Mouse (Mus musculus) thymus, postnatal 25 days (tissue): ENCODE results near the gene Clybl.

Experiments used
- DNase-seq: peaks from one replicate; pipeline ENCODE4 v3.0.0; 2022

Clybl gene

DNA sequence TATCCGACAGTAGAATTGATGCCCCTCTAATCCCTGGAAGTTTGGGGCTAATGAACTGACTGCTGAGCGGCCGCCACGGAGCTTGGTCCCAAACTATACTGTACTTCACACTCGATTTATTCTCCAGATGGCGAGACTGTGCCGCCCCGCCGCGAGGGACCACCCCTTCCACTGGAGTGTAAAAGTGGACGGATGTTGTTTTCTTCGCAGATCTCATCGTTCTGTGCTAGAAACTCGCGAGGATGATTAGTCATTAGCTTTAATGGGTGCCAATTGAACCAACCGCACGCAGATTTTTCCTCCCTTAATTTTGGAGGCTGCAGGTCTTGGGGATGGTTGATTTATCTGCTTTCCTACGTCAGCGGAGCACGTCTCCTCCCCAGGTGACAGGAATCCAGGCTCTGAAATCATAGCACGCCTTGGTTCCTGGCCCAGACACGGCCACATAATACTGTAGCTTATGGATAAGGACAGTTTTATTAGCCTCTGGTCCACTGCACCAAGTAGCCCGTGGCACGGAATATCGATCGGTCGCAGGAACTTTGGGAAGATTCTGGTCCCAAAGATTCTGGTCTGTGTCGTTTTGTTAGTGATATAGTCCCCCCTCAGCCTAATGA is 185.9 kb downstream of the Clybl start:
- DNase-seq = no peak

- no peak for DNase-seq
Observed at GRCm38 (mm10) chr14:122367882-122368418, 186.4 kb downstream of the Clybl start.

GRCm38 (mm10) chr14:122368501-122368900 is 187.0 kb downstream of the Clybl start:
- DNase-seq = no peak

DNA sequence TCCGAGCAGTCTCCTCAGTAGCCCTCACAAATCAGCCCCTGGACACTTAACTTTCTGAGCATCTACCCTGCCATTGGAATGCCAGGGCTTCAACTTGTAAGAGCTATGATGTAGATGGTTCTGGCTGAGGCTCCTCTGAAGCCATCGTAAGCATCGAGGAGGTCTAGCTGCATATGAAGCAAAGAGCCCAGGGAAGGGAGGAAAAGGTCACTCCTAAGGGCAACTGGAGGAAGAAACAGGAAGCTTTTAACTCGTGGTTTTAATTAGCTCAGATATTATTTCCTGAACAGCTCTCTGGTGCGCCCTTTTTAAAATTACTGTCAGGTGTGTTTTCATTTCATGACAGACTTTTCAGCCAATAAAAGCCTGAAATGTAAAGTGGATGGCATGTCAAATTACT is 190.5 kb downstream of the Clybl start:
- no peak for DNase-seq

GRCm38 (mm10) chr14:122373458-122373857 is 192.0 kb downstream of the Clybl start:
- no peak for DNase-seq

- DNase-seq = no peak
Observed at GRCm38 (mm10) chr14:122374285-122374997, 192.9 kb downstream of the Clybl start.

- no peak for DNase-seq
Observed at GRCm38 (mm10) chr14:122375070-122375811, 193.7 kb downstream of the Clybl start.

GRCm38 (mm10) chr14:122376482-122377143 is 195.1 kb downstream of the Clybl start:
- DNase-seq = no peak

DNA sequence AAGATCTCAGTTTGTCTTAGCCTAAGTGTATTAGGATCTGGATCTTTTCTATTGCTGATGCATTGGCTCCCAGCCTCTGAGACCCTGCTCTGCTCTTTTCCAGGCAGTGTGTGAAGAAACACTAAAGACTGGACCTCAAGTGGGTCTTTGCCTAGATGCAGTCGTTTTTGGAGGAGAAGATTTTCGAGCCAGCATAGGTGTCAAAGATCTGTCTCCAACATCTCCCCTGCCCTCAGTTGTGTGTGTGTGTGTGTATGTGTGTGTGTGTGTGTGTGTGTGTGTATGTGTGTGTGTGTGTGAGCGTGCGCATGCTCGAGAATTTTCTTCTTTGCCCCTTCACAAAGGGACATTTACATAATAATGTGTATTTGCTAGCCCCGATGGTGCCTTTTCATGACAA is 196.2 kb downstream of the Clybl start:
- no peak for DNase-seq

DNA sequence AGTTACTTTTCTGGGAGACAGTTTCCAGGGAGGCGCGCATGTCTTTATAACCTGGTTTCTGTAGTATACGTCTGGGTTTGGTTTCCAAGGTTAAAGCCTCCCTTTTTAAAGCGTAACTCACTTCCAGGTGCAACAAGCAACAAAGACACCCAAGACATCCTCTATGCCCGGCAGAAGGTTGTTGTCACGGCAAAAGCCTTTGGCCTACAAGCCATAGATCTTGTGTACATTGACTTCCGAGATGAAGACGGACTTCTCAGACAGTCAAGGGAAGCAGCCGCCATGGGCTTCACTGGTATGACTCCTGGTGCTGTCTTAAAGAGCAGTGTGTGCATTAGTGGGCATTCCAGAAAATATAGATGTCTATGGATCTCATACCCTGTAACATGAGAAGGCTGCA is 197.6 kb downstream of the Clybl start:
- DNase-seq = no peak

DNA sequence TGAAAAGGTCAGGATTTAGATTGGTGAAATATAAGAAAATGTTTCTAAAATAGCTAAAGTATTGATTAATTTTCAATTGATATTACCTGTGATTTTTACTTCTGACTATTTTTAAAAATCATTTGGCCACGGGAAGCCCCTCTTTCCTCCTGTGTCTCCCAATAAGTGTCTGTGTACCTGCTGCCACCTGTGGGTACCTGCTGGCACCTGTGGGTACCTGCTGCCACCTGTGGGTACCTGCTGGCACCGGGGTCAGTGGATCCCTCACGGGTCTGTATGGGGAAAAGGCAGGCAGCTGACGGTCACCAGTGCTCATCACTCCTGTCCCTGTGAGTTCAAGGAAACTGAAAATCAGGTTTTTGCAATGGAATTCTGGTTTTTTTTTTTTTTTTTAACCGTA is 198.5 kb downstream of the Clybl start:
- DNase-seq = no peak

DNA sequence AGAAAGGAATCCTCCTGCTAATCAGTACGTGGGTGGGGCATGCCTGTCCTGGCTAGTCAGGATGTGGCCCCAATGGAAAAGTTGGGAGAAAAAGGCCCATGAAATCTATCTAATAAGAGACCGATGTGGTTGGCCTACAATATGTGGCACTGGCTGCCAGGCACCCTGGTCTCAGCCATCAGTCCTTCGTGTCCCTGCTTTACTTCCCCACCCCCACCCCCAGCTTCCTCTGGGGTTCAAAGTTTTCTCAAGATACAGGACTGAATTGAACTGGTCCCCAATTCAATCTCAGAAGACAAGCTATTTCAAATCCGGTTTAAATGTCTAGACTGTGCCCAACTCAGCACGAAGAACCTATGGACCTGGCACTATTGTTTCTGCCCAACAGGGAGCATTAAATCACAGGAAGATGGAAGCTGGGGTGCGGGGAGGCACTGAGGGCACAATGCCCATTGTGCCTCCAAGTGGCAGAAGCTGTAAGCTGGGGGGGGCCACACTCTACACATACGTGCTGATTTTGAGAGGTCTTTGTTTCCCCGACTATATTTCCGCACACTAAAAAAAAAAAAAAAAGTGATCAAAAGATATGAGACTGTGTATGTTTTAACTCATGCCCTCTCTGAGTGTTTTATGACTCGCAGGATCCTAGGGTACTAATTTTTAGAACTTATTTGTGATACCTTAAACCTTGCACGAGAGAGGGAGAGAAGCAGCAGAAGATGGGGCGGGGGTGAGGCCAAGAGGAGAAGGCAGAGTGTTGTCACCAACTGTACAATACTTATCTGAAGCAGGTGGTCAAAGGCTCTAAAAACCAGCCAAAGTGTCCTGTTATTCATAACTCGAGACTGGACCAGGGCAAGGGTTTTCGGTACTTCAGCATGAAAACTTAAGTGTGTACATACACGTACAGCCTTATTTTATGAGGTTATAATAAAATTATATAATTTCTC is 199.7 kb downstream of the Clybl start:
- no peak for DNase-seq

- no peak for DNase-seq
Observed at GRCm38 (mm10) chr14:122382281-122382680, 200.8 kb downstream of the Clybl start.

DNA sequence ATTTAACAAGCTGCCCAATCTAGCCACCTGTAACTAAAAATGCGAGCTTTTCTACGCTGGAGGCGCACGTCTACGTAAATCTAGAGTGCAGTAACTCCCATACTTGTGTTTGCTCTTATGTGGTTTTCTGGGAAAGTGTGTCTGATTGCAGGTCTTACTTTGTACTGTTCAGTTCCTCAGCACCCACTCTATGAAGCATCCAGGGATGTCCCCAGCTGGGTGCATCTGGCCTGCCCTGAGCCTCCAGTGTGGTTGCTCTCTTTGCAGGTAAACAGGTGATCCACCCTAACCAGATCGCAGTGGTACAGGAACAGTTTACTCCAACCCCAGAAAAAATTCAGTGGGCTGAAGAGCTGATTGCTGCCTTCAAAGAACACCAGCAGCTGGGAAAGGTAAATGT is 202.4 kb downstream of the Clybl start:
- DNase-seq = no peak

DNA sequence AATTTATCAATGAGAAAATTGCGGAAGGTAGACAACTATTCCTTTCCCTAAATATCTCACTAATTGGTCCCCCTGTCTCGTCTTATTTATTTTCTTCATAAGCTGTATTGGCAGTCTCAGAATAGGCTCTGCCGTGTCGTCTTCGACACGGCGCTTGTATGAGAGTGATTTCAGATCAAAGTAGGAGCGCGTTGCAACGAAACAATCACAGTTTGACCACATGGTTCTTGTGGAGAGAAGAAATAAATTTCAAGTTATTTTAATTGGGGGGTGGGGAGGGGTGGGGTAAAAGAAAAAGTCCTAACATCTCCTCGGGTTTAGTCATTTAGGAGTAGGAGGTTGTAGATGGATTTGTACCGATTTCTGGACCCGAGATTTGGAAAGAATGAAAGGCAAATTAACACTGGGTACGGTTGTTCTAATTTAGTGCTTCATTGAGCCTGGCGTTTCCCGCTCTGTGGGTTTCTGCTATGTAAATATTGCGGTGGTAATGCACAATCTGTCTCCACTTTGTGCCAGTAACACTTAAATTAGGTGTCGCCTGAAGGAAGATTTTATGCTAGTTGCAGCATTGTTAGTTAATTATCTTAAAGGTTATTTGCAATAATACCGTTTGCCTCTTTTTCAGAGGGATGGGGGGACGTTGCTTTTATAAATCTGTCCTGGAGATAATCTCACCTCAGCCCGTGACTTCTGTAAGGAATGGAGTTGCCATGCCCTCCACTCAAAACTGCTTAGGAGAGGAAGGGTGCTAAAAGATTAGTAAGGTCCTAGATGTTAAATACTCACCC is 203.1 kb downstream of the Clybl start:
- no peak for DNase-seq

DNA sequence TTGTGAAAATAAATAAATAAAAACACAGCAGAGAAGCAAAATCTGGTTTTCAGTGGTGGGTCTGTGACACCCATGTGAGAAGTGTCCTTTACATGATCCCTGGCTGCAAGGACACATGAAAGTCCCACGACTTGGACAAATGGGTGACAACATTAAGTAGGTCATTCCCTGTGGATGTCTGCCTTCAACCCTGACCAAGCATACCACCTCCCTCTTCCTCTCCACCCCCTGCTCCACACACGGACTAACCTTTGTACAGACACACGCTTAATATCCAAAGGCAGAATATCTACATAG is 203.7 kb downstream of the Clybl start:
- DNase-seq = no peak

DNA sequence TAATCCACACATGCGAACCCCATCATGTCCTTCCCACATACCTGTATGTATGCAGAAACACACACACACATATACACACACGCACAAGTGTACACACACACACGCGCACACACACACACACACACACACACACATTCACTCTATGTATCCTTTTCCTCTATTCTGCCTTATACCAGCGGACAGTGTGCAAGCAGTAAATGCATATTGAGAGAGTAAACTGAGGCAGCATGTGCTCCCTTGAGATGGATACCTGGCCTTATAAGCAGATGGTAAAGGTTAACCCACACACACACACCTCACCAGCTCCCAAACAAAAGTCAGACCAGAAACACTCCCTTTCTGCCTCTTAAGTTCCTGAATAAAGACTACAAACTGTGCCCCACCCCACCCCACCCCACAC is 204.3 kb downstream of the Clybl start:
- DNase-seq = no peak

GRCm38 (mm10) chr14:122386281-122387130 is 205.0 kb downstream of the Clybl start:
- no peak for DNase-seq

DNA sequence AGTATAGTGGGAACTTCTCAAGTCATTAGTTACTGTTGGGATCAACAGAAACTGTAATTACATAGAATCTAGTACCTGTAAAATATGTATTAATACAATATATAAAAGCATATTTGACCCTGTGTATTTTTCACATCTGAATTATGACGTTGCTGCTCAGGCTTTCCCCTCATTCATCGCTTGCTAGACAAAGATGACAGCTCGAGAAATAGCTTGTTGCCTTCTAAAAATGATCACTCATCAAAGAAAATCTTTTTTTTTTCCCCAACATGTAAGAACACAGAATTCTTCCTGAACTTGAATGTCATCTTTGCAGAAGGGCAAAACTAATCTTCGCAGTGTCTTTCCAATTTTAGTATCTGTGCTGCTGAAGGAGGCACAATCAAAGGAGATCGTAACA is 206.3 kb downstream of the Clybl start:
- DNase-seq = no peak

DNA sequence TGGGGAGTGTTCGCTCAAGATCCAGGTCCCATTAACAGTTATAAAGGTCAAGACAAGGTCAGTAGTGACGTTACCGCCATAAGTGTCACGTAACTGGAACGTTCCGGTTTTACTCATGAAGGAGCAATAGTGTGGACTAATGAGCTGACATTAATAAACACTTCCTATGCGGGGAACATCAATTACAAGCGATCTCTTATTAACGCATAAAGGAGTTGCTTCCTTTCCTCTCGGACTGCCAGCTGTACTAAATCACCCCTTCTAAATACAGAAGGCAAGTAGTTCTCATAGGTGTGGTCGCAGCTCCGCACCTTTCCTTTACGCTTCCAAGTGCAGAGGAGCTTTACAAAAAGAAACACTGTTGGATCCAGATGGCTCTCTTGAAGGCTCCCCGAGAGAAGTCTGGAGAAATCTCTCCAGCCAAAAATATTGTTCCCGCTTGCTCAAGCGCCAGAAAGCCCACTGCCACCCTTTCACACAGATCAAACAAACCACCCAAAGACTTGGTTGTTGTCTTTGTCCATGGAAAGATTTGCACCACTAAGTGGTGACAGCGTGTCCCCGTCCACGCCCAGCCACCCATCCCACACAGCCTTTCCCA is 207.0 kb downstream of the Clybl start:
- no peak for DNase-seq
